Mouse (Mus musculus) intestine, embryonic 14.5 days (tissue): ENCODE results near the gene Emp3. TPM values are rescaled to one million over a fixed set of nuclear protein-coding genes. Genes with fewer than 3 reads are reported as not detected.
A peak's percentile ranks its signal among the peaks of the same experiment; 100 is the strongest.
"Not testable (repeated sequence)": the region's sequence is repeated elsewhere in the genome, so short reads cannot be mapped to it uniquely, and the experiment has no call there.

ENCODE experiments used
- ATAC-seq: fragments of 200-750 bp; cut with Nextera tagmentation; replicated peaks from 2 replicates; pipeline ENCODE4 v1.8.0; 2017; ENCODE audit warnings: low read depth, moderate number of reproducible peaks, moderate TSS enrichment, moderate library complexity; ENCODE audit not compliant: low FRiP score, low TSS enrichment
- DNase-seq: peaks from one replicate; pipeline ENCODE4 v3.0.0-alpha.2; 2018; ENCODE audit warnings: low spot score
- H3K27ac ChIP-seq: fragments of 300-500 bp; sonication (generic); 2 replicates; pipeline ENCODE4 v1.5.1; 2014; ENCODE audit warnings: low read depth, mild to moderate bottlenecking, control low read depth
- H3K27me3 ChIP-seq: fragments of 300-500 bp; sonication (generic); replicated peaks from 2 replicates; pipeline ENCODE4 v1.6.1; 2014; ENCODE audit warnings: low read length, control low read depth; ENCODE audit not compliant: control insufficient read depth, insufficient read depth
- H3K36me3 ChIP-seq: fragments of 300-500 bp; sonication (generic); 2 replicates; pipeline ENCODE4 v1.6.1; 2014; ENCODE audit warnings: low read length, control low read depth; ENCODE audit not compliant: control insufficient read depth, insufficient read depth
- H3K4me1 ChIP-seq: fragments of 300-500 bp; sonication (generic); replicated peaks from 2 replicates; pipeline ENCODE4 v1.6.1; 2014; ENCODE audit warnings: low read length, control low read depth, mixed read lengths; ENCODE audit not compliant: control insufficient read depth, insufficient read depth
- H3K4me2 ChIP-seq: fragments of 300-500 bp; sonication (generic); 2 replicates; pipeline ENCODE4 v1.6.1; 2014; ENCODE audit warnings: low read length
- H3K4me3 ChIP-seq: fragments of 300-500 bp; sonication (generic); 2 replicates; pipeline ENCODE4 v1.5.1; 2014; ENCODE audit warnings: low read depth, low read length, control low read depth, mixed read lengths
- H3K9ac ChIP-seq: fragments of 300-500 bp; sonication (generic); 2 replicates; pipeline ENCODE4 v1.6.1; 2014; ENCODE audit warnings: mild to moderate bottlenecking, low read length
- H3K9me3 ChIP-seq: fragments of 300-500 bp; sonication (generic); 2 replicates; pipeline ENCODE4 v1.6.1; 2016; ENCODE audit warnings: low read length, control low read depth; ENCODE audit not compliant: control insufficient read depth
- whole genome bisulfite sequencing: fragments of 180-500 bp; shearing (Covaris S2); extraction: QIAGEN DNeasy Blood & Tissue Kit; methylation state at CpG from one replicate; pipeline ENCODE4 v1.1.7; 2014; 5-methylcytosine and 5-hydroxymethylcytosine counted together
- polyA plus RNA-seq: library from polyadenylated mRNA; unstranded; fragments of >200 nt; fragmentation: Nextera tagmentation; extraction: Ambion mirVana; gene quantifications from 2 replicates; pipeline ENCODE4 v1.2.1, GENCODE M21; 2014

Gene Emp3
- 204 and 220 TPM in 2 replicates for polyA plus RNA-seq

- ATAC-seq (no peak), DNase-seq (peak; percentile 69)
- no peaks in the 10 kb centered on the region for H3K9me3 ChIP-seq
- H3K36me3 ChIP-seq, result peaks cover 9% of the 10 kb centered on the region; the same call in 1 of the 2 replicates
- peak within 1 kb of the TSS; percentile 58 for H3K9ac ChIP-seq
- H3K4me1 ChIP-seq, result peaks cover 59% of the 10 kb centered on the region
- 11% methylated on average over 9 of the region's 9 CpGs for WGBS
- H3K4me2 ChIP-seq, result peak within 1 kb of the TSS; percentile 60
- H3K27me3 ChIP-seq, result no peaks in the 10 kb centered on the region
- H3K4me3 ChIP-seq, result peak within 1 kb of the TSS; percentile 60
- peak within 1 kb of the TSS; percentile 93 for H3K27ac ChIP-seq
These were observed at the start of gene Emp3 for GRCm38 (mm10) chr7:45921242-45921621. Gene Emp3, minus strand, starts transcription at chr7:45921404.

- Histone ChIP-seq H3K27ac (no peak overlapping the region), H3K36me3 (no peaks in the 10 kb centered on the region), H3K9me3 (no peaks in the 10 kb centered on the region), H3K4me2 (no peak overlapping the region), H3K4me1 (no peaks in the 10 kb centered on the region), H3K4me3 (no peak overlapping the region), H3K9ac (no peak overlapping the region), H3K27me3 (no peaks in the 10 kb centered on the region)
- no peak for ATAC-seq
- WGBS, result 64% methylated on average over 4 of the region's 4 CpGs
- DNase-seq, result no peak
These were observed 35.4 kb upstream of the Emp3 start for GRCm38 (mm10) chr7:45956611-45957010.

- 86% methylated on average over 4 of the region's 4 CpGs for WGBS
- Histone ChIP-seq H3K9me3 (no peaks in the 10 kb centered on the region), H3K27ac (no peak overlapping the region), H3K4me3 (no peak overlapping the region), H3K27me3 (no peaks in the 10 kb centered on the region), H3K9ac (no peak overlapping the region), H3K36me3 (no peaks in the 10 kb centered on the region), H3K4me2 (no peak overlapping the region), H3K4me1 (no peaks in the 10 kb centered on the region)
- ATAC-seq (no peak), DNase-seq (no peak)
These were observed 27.9 kb upstream of the Emp3 start for GRCm38 (mm10) chr7:45949061-45949460.

GRCm38 (mm10) chr7:45943280-45943679 is 22.1 kb upstream of the Emp3 start:
- not testable (repeated sequence) for H3K4me2 ChIP-seq, H3K4me3 ChIP-seq, DNase-seq, H3K36me3 ChIP-seq, H3K27ac ChIP-seq, H3K9me3 ChIP-seq, H3K27me3 ChIP-seq, ATAC-seq, H3K9ac ChIP-seq, H3K4me1 ChIP-seq
- WGBS, result 60% methylated on average over 1 of the region's 1 CpGs

GRCm38 (mm10) chr7:45941986-45942385 is 20.8 kb upstream of the Emp3 start:
- Histone ChIP-seq H3K9ac (no peak overlapping the region), H3K9me3 (no peaks in the 10 kb centered on the region), H3K27me3 (no peaks in the 10 kb centered on the region), H3K36me3 (no peaks in the 10 kb centered on the region), H3K4me3 (no peak overlapping the region), H3K4me1 (no peaks in the 10 kb centered on the region), H3K27ac (no peak overlapping the region), H3K4me2 (no peak overlapping the region)
- no peak for DNase-seq
- WGBS, result 76% methylated on average over 9 of the region's 9 CpGs
- ATAC-seq, result no peak

- ATAC-seq, result no peak
- H3K4me2 ChIP-seq, result no peak overlapping the region
- no peak overlapping the region for H3K4me3 ChIP-seq
- 41% methylated on average over 2 of the region's 2 CpGs for WGBS
- DNase-seq, result no peak
- no peak overlapping the region for H3K27ac ChIP-seq
- H3K9ac ChIP-seq, result no peak overlapping the region
- no peaks in the 10 kb centered on the region for H3K27me3 ChIP-seq
- H3K9me3 ChIP-seq, result no peaks in the 10 kb centered on the region
- no peaks in the 10 kb centered on the region for H3K36me3 ChIP-seq
- no peaks in the 10 kb centered on the region for H3K4me1 ChIP-seq
These were observed 18.6 kb upstream of the Emp3 start for GRCm38 (mm10) chr7:45939836-45940235.

GRCm38 (mm10) chr7:45935114-45935513 is 13.9 kb upstream of the Emp3 start:
- no peak overlapping the region for H3K27ac ChIP-seq
- ATAC-seq, result peak; percentile 65; the same call in 1 of the 2 replicates
- no peaks in the 10 kb centered on the region for H3K9me3 ChIP-seq
- no peaks in the 10 kb centered on the region for H3K4me1 ChIP-seq
- H3K4me2 ChIP-seq, result no peak overlapping the region
- WGBS, result 28% methylated on average over 7 of the region's 7 CpGs
- no peak overlapping the region for H3K4me3 ChIP-seq
- no peak overlapping the region for H3K9ac ChIP-seq
- DNase-seq, result peak; percentile 80
- H3K27me3 ChIP-seq, result no peaks in the 10 kb centered on the region
- no peaks in the 10 kb centered on the region for H3K36me3 ChIP-seq

GRCm38 (mm10) chr7:45933766-45934165 is 12.6 kb upstream of the Emp3 start:
- WGBS, result 93% methylated on average over 12 of the region's 12 CpGs
- not testable (repeated sequence) for ATAC-seq, DNase-seq

GRCm38 (mm10) chr7:45929688-45930087 is 8.5 kb upstream of the Emp3 start:
- Histone ChIP-seq H3K27me3 (no peaks in the 10 kb centered on the region), H3K4me1 (no peaks in the 10 kb centered on the region), H3K9ac (no peak overlapping the region), H3K9me3 (no peaks in the 10 kb centered on the region), H3K4me3 (no peak overlapping the region), H3K27ac (no peak overlapping the region), H3K4me2 (no peak overlapping the region), H3K36me3 (no peaks in the 10 kb centered on the region)
- WGBS, result 89% methylated on average over 1 of the region's 1 CpGs
- ATAC-seq (no peak), DNase-seq (no peak)

More at GRCm38 (mm10) chr7:45933766-45934165, 12.6 kb upstream of the Emp3 start:
- H3K27ac ChIP-seq, H3K9me3 ChIP-seq, H3K27me3 ChIP-seq, H3K4me2 ChIP-seq, H3K36me3 ChIP-seq, H3K9ac ChIP-seq, H3K4me3 ChIP-seq, H3K4me1 ChIP-seq: not testable (repeated sequence)
